Mouse (Mus musculus): ENCODE data around the gene Oca2. TPM values are rescaled to one million over a fixed set of nuclear protein-coding genes. Genes with fewer than 3 reads are reported as not detected.

The Oca2 gene
- polyA plus RNA-seq, 1 experiment from 2014 or later: 0.05 TPM

DNA sequence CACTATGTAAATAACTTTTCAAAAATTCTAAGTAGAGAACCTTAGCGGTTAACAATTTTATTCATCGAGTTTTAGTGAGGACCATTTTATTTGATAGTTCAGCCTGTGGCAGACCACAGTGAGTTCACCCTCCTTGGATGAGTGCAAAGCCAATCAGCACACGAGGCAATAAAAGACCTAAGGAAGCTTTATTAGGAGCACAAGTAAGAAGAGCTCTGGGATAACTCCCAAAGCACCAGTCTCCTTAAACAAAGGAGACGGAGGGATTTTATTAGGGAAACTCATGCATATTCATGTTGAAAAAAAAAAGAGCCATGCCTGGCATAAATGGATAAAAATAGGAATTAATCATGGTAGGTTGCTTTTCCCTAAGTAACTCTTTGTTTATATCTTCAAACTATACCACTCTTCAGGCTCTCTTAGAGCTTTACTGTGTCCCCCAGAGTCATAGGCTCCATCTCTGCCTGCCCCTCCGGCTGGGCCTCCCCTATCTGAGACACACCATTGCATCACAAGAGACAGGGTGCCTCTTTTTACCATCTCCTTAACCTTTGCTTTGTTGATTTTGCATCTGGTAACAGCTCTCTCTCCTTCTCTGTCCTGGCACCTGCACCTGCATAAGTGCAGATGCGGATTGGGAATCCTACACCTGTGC lies 178.7 kb downstream of the Oca2 start:
- H3K27me3 ChIP-seq: no peaks in the 10 kb centered on the region
- no peaks in the 10 kb centered on the region for H3K9me3 ChIP-seq
- 68% methylated on average over 6 of the region's 6 CpGs for WGBS
- H3K27ac ChIP-seq: no peak overlapping the region
- no peaks in the 10 kb centered on the region for H3K36me3 ChIP-seq
- no peak overlapping the region for H3K4me2 ChIP-seq
- no peaks in the 10 kb centered on the region for H3K4me1 ChIP-seq
- no peak for ATAC-seq (ENCODE audit: borderline replicate concordance, extremely low read depth, low FRiP score, low TSS enrichment)
- no peak overlapping the region for H3K9ac ChIP-seq
- H3K4me3 ChIP-seq: no peak overlapping the region

DNA sequence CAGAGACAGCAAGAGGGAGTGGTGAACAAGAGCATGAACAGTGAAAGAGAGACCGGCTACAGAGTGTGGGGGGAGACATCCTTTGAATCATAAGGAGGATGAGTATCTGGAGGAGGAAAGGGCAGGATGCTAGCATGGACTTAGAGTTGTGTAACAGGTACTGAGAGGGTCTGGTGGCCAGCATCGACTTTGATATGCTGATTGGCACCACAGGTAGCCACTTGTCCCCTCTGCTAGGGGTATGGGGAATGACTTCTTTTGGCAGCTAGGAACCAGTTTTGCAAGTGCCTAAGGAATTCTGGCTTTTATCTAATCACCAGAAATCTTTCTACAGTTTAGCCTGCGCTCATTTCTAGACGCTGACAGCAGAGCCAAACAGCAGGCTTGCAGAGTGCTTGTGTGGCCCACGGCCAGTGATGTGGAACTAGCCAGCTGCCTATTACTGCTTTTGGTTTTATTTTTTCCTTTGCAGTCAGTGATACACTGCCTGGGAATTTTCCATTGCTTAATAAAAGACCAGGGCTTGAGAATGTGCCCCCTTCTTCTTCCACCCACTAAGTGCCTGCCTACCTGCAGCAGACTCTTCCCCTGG lies 179.8 kb downstream of the Oca2 start:
- Histone ChIP-seq H3K4me1 (no peaks in the 10 kb centered on the region), H3K9ac (no peak overlapping the region), H3K27me3 (no peaks in the 10 kb centered on the region), H3K4me3 (no peak overlapping the region), H3K36me3 (no peaks in the 10 kb centered on the region), H3K4me2 (no peak overlapping the region), H3K27ac (no peak overlapping the region), H3K9me3 (no peaks in the 10 kb centered on the region)
- ATAC-seq (ENCODE audit: borderline replicate concordance, extremely low read depth, low FRiP score, low TSS enrichment): no peak
- WGBS: 18% methylated on average over 5 of the region's 5 CpGs

DNA sequence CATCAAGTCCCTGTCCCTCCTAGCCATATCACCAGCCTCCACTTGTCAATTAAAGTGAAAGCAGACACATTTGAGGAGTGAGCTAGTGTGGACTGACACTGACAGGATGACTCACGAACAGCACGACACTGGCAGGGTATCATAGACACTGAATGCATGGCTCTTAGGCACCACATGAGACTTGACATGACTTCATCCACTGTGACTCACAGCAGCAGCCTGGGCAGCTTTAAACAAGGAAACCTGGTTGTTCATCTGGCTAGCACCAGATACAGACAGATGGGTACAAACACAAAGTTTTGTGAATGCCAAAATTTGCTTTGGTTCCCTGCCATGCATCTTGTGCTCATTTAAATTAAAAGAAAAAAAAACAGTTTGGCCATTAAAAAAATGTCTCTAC lies 182.4 kb downstream of the Oca2 start:
- H3K4me1 ChIP-seq: no peaks in the 10 kb centered on the region
- H3K27me3 ChIP-seq: no peaks in the 10 kb centered on the region
- H3K9me3 ChIP-seq: no peaks in the 10 kb centered on the region
- no peak overlapping the region for H3K4me3 ChIP-seq
- WGBS: 58% methylated on average over 2 of the region's 2 CpGs
- H3K9ac ChIP-seq: no peak overlapping the region
- H3K36me3 ChIP-seq: no peaks in the 10 kb centered on the region
- no peak overlapping the region for H3K27ac ChIP-seq
- H3K4me2 ChIP-seq: no peak overlapping the region
- ATAC-seq (ENCODE audit: borderline replicate concordance, extremely low read depth, low FRiP score, low TSS enrichment): no peak

DNA sequence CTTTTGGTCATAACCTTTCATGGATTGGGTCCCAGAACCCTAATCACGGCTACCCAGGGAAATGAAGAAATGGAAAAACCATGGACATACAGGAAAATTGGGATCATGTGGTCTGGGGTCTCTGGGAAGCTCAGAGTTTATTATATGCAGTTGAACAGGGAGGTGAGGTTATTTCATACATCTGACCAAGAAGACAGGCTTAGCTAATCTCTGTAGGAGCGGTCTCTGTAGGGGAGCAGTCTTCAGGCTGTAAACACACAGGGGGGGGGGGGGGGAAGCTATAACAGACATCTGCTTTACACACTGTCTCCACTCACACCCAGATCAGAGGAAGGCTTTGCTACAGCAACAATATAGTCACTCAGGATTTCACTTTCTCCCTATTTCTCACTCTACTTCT lies 184.0 kb downstream of the Oca2 start:
- Histone ChIP-seq H3K27me3 (no peaks in the 10 kb centered on the region), H3K9ac (no peak overlapping the region), H3K9me3 (no peaks in the 10 kb centered on the region), H3K27ac (no peak overlapping the region), H3K4me1 (no peaks in the 10 kb centered on the region), H3K36me3 (no peaks in the 10 kb centered on the region), H3K4me2 (no peak overlapping the region), H3K4me3 (no peak overlapping the region)
- WGBS: 80% methylated on average over 2 of the region's 2 CpGs
- no peak for ATAC-seq (ENCODE audit: borderline replicate concordance, extremely low read depth, low FRiP score, low TSS enrichment)

DNA sequence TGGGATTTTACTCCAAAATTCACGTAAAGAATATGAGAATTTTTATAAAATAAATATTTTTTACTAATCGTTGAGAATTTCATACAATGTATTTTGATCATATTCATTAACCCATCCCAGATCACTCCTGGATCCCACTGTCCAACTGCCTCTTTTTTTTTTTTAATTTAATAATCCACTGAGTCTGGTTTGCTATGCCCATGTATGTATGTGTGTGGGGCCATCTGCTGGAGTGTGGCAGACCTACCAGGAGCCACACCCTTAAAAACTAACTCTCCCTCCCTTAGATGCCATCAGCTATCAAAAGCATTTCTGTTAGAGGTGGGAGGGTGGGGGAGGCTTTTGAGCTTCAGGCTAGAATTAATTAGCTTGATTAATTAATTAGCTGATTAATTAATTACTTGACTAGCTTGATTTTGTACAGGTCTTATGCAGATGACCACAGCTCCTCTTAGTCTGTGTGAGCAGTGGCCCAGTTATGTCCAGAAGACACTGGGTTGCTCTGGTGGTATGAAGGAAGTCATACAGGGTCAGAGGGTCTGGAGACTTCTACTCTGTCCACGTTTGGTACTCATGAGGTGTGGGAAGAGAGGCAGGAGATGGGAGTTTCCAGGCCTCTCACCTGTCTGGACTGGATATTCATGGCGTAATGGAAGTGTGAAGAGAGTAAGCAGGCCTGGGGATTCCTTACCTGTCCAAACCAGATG lies 221.4 kb downstream of the Oca2 start:
- Histone ChIP-seq H3K9me3 (no peaks in the 10 kb centered on the region), H3K27ac (no peak overlapping the region), H3K4me1 (no peaks in the 10 kb centered on the region), H3K4me3 (no peak overlapping the region), H3K36me3 (no peaks in the 10 kb centered on the region), H3K27me3 (no peaks in the 10 kb centered on the region), H3K4me2 (no peak overlapping the region), H3K9ac (no peak overlapping the region)
- WGBS: 70% methylated on average over 4 of the region's 4 CpGs
- no peak for ATAC-seq (ENCODE audit: borderline replicate concordance, extremely low read depth, low FRiP score, low TSS enrichment)

DNA sequence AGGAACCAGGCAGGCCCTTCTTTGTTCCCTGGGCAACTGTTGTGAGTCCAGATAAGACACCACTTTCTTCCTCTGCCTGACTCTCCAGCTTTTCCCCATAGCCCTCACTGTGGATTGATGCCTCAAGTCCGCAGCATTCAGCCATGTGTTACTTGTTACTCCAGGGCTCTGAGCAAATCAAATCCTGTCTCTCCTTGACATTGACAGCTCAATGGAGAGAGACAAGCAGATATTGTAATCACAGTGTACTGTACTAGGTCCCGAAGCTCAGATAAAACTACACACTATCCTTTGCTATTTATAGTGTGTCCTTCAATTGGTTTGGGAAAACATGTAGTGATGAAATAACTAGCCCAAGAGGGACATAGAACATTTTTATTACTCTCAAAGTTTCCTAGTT lies 258.7 kb downstream of the Oca2 start:
- Histone ChIP-seq H3K27ac (no peak overlapping the region), H3K27me3 (no peaks in the 10 kb centered on the region)
- no peak for ATAC-seq (ENCODE audit: borderline replicate concordance, extremely low read depth, low FRiP score, low TSS enrichment)

DNA sequence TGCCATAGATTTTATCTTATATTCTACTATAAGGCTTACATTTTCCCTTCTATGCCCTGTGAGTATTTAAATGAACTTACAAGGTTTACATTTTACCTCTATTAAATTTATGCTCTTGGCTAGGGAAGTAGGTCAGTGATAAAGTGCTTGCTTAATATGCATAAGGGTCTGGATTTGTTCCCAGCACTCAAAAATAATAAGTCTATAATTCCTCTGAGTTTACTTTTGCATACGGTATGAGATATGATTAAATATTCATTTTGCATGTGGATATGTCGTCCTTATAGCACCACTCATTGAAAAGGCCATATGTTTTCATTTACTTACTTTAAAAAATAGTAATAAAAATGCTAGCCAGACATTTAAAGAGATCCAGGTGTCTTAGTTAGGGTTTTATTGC lies 259.8 kb downstream of the Oca2 start:
- Histone ChIP-seq H3K36me3 (no peaks in the 10 kb centered on the region), H3K4me2 (no peak overlapping the region), H3K9me3 (no peaks in the 10 kb centered on the region), H3K4me1 (no peaks in the 10 kb centered on the region), H3K9ac (no peak overlapping the region), H3K27me3 (no peaks in the 10 kb centered on the region), H3K27ac (no peak overlapping the region), H3K4me3 (no peak overlapping the region)
- no peak for ATAC-seq (ENCODE audit: borderline replicate concordance, extremely low read depth, low FRiP score, low TSS enrichment)
- WGBS: 69% methylated on average over 2 of the region's 2 CpGs

More for the DNA sequence above, 258.7 kb downstream of the Oca2 start:
- Histone ChIP-seq H3K4me3 (no peak overlapping the region), H3K4me1 (no peaks in the 10 kb centered on the region), H3K9me3 (no peaks in the 10 kb centered on the region), H3K9ac (no peak overlapping the region), H3K4me2 (no peak overlapping the region), H3K36me3 (no peaks in the 10 kb centered on the region)
- 74% methylated on average over 2 of the region's 2 CpGs for WGBS

DNA sequence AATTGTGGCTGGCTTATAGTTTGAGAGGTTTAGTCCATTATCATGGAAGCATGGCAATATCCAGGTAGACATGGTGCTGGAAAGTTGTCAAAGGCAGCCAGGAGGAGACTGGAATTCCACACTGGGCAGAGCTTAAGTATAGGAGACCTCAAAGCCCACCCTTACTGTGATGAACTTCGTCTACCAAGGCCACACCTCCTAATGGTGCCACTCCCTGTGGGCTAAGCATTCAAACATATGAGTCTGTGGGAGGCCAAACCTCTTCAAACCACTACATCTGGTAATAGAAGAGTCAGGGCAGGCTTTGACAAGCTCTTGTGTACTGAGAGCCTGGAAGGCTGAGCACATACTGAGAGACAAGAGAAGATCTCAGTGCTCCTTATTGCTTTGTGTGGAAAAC lies 260.2 kb downstream of the Oca2 start:
- no peak overlapping the region for H3K4me3 ChIP-seq
- H3K27me3 ChIP-seq: no peaks in the 10 kb centered on the region
- H3K4me2 ChIP-seq: no peak overlapping the region
- no peaks in the 10 kb centered on the region for H3K4me1 ChIP-seq
- H3K36me3 ChIP-seq: no peaks in the 10 kb centered on the region
- H3K9me3 ChIP-seq: no peaks in the 10 kb centered on the region
- WGBS: 29% methylated on average over 1 of the region's 1 CpGs
- no peak overlapping the region for H3K27ac ChIP-seq
- no peak overlapping the region for H3K9ac ChIP-seq
- ATAC-seq (ENCODE audit: borderline replicate concordance, extremely low read depth, low FRiP score, low TSS enrichment): no peak

DNA sequence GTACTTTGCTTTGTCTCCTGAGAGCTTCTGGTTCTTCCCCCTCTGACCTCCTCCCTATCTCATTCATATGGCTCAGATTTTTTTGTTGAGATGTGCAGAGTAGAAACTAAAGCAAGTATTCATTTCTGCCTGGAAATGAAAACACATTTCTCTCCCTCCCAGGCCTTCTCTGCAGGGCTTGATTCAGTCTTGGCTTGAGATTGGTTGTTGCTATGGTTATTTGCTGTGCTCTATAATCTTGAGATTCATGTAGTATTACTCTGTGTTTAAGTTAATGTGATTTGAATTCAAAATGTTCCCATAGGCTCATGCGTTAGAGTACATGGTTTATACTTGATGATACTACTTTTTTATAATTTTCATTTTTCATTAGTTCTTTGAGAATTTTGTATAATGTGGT lies 260.9 kb downstream of the Oca2 start:
- H3K4me2 ChIP-seq: no peak overlapping the region
- no peak overlapping the region for H3K9ac ChIP-seq
- H3K27me3 ChIP-seq: no peaks in the 10 kb centered on the region
- H3K36me3 ChIP-seq: no peaks in the 10 kb centered on the region
- no peak for ATAC-seq (ENCODE audit: borderline replicate concordance, extremely low read depth, low FRiP score, low TSS enrichment)
- no peak overlapping the region for H3K27ac ChIP-seq
- 83% methylated on average over 1 of the region's 1 CpGs for WGBS
- no peaks in the 10 kb centered on the region for H3K9me3 ChIP-seq
- no peaks in the 10 kb centered on the region for H3K4me1 ChIP-seq
- no peak overlapping the region for H3K4me3 ChIP-seq

DNA sequence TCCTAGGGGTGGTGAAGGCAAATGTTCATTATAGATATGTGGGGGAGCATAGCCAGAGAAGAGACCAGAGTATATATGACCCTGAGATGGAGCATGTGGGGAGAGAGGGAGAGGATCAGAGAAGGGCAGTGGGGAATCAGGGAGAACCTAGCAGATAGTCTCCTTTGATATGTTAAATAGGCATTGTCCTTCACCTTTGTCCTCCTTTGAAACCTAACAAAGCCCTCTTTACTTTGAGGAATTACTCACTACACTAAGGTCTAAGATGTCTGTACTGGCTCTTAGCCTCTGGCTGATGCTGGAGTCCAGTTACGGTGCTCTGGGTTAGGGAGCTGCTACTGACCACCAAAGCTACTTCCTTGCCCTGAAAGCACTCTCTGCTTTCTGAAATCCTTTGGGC lies 279.0 kb downstream of the Oca2 start:
- Histone ChIP-seq H3K36me3 (no peaks in the 10 kb centered on the region), H3K4me1 (no peaks in the 10 kb centered on the region), H3K27me3 (no peaks in the 10 kb centered on the region), H3K4me2 (no peak overlapping the region), H3K27ac (no peak overlapping the region), H3K4me3 (no peak overlapping the region), H3K9me3 (no peaks in the 10 kb centered on the region), H3K9ac (no peak overlapping the region)
- 45% methylated on average over 1 of the region's 1 CpGs for WGBS
- no peak for ATAC-seq (ENCODE audit: borderline replicate concordance, extremely low read depth, low FRiP score, low TSS enrichment)

DNA sequence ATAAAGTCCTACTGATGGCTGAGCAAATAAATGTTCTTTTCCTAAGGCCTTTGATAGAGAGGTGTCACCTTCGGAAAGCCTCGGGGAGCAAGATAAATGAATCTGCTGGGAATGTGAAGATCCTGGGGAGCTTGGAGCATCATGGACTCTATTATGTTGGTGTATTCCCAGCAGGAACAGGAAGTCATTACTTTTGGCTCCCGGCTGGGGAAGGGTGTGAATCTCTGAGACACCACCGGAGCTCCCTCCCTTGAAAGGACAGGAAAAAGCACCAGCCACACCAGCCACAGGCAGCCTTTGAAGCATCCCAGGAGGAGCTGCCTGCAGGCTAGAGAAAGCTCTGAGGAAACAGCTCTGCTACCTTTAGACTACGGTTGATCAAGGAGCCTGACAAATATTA lies 280.2 kb downstream of the Oca2 start:
- H3K27ac ChIP-seq: no peak overlapping the region
- H3K4me2 ChIP-seq: no peak overlapping the region
- H3K4me1 ChIP-seq: no peaks in the 10 kb centered on the region
- H3K9me3 ChIP-seq: no peaks in the 10 kb centered on the region
- H3K27me3 ChIP-seq: no peaks in the 10 kb centered on the region
- H3K36me3 ChIP-seq: no peaks in the 10 kb centered on the region
- no peak for ATAC-seq (ENCODE audit: borderline replicate concordance, extremely low read depth, low FRiP score, low TSS enrichment)
- WGBS: 6% methylated on average over 5 of the region's 5 CpGs
- no peak overlapping the region for H3K9ac ChIP-seq
- H3K4me3 ChIP-seq: no peak overlapping the region

DNA sequence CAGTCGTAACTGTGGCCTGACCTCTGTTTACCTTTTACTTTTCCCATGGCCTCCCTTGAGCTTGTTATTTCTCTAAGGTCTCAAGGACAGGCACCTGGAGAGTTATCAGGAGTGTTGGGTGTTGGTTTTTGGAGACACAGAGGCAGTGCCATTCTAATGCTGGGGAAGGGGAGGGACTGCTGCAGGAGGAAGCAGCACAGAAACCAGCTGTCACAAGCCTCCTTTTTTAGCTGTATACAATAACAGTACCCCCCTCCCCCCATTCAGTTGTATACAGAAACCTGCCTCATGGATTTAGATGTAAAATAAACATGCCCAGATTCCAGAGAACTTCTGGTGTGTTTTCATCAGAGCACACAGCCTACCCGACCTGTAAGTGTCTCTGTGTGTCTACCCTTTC lies 295.3 kb downstream of the Oca2 start:
- H3K9me3 ChIP-seq: no peaks in the 10 kb centered on the region
- H3K27ac ChIP-seq: no peak overlapping the region
- no peaks in the 10 kb centered on the region for H3K4me1 ChIP-seq
- no peak overlapping the region for H3K9ac ChIP-seq
- no peak overlapping the region for H3K4me3 ChIP-seq
- H3K27me3 ChIP-seq: no peaks in the 10 kb centered on the region
- H3K4me2 ChIP-seq: no peak overlapping the region
- H3K36me3 ChIP-seq: no peaks in the 10 kb centered on the region
- WGBS: 13% methylated on average over 2 of the region's 2 CpGs
- no peak for ATAC-seq (ENCODE audit: borderline replicate concordance, extremely low read depth, low FRiP score, low TSS enrichment)

Data from lung, embryonic 15.5 days (tissue).